Mouse (Mus musculus) embryonic fibroblast, embryonic 13.5 days (primary cell): ENCODE measurements at regions not wholly inside any gene's neighbourhood (a gene's known extent, or its start where the extent isn't known, plus 50 kb on each side); places are given as distances from the start of the nearest gene placed in this dataset.

Experiments
- H3K27ac ChIP-seq: 2 replicates; pipeline ENCODE4 v1.5.1; 2012; ENCODE audit warnings: low read length, control low read depth, inconsistent platforms; ENCODE audit not compliant: insufficient read depth
- H3K4me1 ChIP-seq: 2 replicates; pipeline ENCODE4 v1.6.1; 2011; ENCODE audit warnings: low read length; ENCODE audit not compliant: control insufficient read depth, insufficient read depth
- H3K4me3 ChIP-seq: 2 replicates; pipeline ENCODE4 v1.5.1; 2011; ENCODE audit warnings: mild to moderate bottlenecking, control low read depth, low read length; ENCODE audit not compliant: insufficient read depth
- CTCF ChIP-seq: IDR thresholded peaks from 2 replicates; pipeline ENCODE4 v1.5.1; 2011; ENCODE audit warnings: mild to moderate bottlenecking, control low read depth, low read length, moderate library complexity, borderline replicate concordance; ENCODE audit not compliant: insufficient read depth
- POLR2A ChIP-seq: IDR thresholded peaks from 2 replicates; pipeline ENCODE4 v1.6.1; 2011; ENCODE audit warnings: low read depth, mild to moderate bottlenecking, control low read depth, low read length, moderate library complexity

- Histone ChIP-seq H3K4me3 (no peak overlapping the region), H3K27ac (no peak overlapping the region), H3K4me1 (no peaks in the 10 kb centered on the region)
- no peak for TF ChIP-seq POLR2A
- TF ChIP-seq CTCF = no peak
These were observed 116.6 kb upstream of the Smim15 start for GRCm38 (mm10) chr13:107927499-107928215.

DNA sequence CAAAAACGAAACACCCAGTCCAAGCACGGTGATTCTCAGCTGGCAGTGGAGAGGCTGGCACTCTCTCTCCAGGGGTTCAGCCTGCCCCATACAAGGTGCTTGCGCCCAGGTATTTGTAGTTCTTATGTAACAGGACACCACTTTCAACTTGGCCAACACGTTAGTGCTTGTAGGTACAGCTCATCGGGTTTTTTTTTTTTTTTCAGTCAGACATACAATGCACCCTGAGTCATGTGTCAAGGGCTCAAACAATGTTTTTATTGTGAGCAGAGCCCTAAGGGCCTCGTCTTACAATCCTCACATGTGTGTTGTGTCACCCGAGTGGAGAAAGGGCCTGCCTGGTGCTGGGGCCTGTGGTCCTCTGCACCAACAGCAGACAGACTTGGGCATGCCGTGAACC, 118.8 kb upstream of the Smim15 start:
- Histone ChIP-seq H3K4me1 (no peaks in the 10 kb centered on the region), H3K4me3 (no peak overlapping the region), H3K27ac (no peak overlapping the region)
- TF ChIP-seq CTCF = no peak
- TF ChIP-seq POLR2A = no peak

GRCm38 (mm10) chr13:107923129-107924114, 120.8 kb upstream of the Smim15 start:
- H3K4me3 ChIP-seq = no peak overlapping the region
- TF ChIP-seq CTCF = no peak
- H3K27ac ChIP-seq = 0 out of 2 replicates have a peak overlapping the region, but pooled peaks have one; percentile 21
- H3K4me1 ChIP-seq = no peaks in the 10 kb centered on the region

- Histone ChIP-seq H3K4me3 (no peak overlapping the region), H3K4me1 (no peaks in the 10 kb centered on the region), H3K27ac (no peak overlapping the region)
- TF ChIP-seq CTCF = no peak
- no peak for TF ChIP-seq POLR2A
These were observed 124.8 kb upstream of the Smim15 start for GRCm38 (mm10) chr13:107919403-107919802.

DNA sequence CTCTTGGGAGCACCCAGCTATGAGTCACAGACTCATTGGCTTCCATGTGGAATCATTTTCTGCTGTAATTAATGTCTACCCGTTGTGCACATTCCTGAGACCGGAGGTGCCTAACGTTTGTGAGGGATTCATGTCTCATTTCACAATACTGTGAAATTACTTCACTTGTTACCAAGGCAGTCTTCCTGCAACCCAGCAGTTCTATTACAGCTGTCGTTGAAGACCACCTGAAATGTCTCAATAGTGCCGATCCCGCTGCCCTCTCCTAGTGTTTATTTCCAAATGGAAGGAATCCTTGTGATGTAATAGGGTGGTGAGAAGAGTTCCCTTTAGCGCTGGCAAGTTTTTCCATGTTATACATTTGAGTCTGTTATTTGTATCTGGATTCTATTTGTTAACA, 125.8 kb upstream of the Smim15 start:
- TF ChIP-seq CTCF (no peak), POLR2A (no peak)
- no peak overlapping the region for H3K4me3 ChIP-seq
- no peak overlapping the region for H3K27ac ChIP-seq
- H3K4me1 ChIP-seq = no peaks in the 10 kb centered on the region

- H3K4me1 ChIP-seq = no peaks in the 10 kb centered on the region
- H3K4me3 ChIP-seq = no peak overlapping the region
- no peak for TF ChIP-seq CTCF
- no peak for TF ChIP-seq POLR2A
- H3K27ac ChIP-seq = no peak overlapping the region
These were observed 126.2 kb upstream of the Smim15 start for GRCm38 (mm10) chr13:107918065-107918464.

GRCm38 (mm10) chr13:107917564-107917963, 126.7 kb upstream of the Smim15 start:
- TF ChIP-seq CTCF (no peak), POLR2A (no peak)
- no peak overlapping the region for H3K27ac ChIP-seq
- H3K4me1 ChIP-seq = no peaks in the 10 kb centered on the region
- no peak overlapping the region for H3K4me3 ChIP-seq

GRCm38 (mm10) chr13:107910125-107910524, 134.1 kb upstream of the Smim15 start:
- peaks cover 3% of the 10 kb centered on the region; the same call in 1 of the 2 replicates for H3K4me1 ChIP-seq
- peak overlapping the region; percentile 51 for H3K27ac ChIP-seq
- TF ChIP-seq POLR2A (no peak), CTCF (no peak)
- no peak overlapping the region for H3K4me3 ChIP-seq

DNA sequence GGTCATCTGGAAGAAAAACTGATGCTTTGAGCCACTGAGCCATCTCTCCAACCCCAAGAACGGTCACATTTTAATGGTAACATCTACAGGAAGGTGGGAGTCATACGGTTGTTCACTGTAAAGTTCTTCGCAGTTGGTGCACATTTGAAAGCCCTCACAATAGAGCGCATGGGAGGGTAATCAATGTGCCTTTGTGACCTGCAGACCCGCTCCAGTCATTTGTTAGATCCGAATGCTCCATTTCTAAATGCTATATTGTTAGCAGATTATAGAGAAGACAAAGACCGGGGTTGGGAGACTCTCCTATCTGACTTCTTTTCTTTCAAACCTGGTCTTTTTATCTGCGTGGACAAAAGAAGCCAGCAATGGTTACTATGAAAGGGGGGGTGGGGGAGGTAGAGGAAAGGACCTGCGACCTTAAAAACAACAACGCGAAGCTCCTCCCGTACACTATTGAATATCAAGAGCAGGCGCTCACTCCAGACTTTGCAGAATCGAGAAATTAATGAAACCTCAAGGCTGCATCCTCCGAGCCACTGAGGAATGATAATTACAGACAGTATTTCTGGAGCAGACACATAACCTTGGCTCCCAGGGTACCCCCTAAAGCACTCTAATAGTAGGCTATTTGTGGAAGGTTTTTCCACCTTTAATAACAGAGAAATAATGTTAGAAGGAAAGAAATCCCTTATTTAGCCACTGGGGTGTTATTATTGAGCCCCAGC, 134.7 kb upstream of the Smim15 start:
- H3K27ac ChIP-seq = peak overlapping the region; percentile 51
- peaks cover 3% of the 10 kb centered on the region; the same call in 1 of the 2 replicates for H3K4me1 ChIP-seq
- no peak overlapping the region for H3K4me3 ChIP-seq
- TF ChIP-seq CTCF = no peak
- TF ChIP-seq POLR2A = no peak

- H3K4me1 ChIP-seq = peaks cover 3% of the 10 kb centered on the region; the same call in 1 of the 2 replicates
- no peak for TF ChIP-seq CTCF
- no peak for TF ChIP-seq POLR2A
- H3K4me3 ChIP-seq = no peak overlapping the region
- H3K27ac ChIP-seq = no peak overlapping the region
These were observed 136.3 kb upstream of the Smim15 start for GRCm38 (mm10) chr13:107907966-107908365.
